Mouse (Mus musculus) NIH3T3 (cell line): ENCODE data around the gene Ippk.

Experiments used
- DNase-seq: peaks from one replicate; pipeline ENCODE4 v3.0.0-alpha.2; 2012; ENCODE audit warnings: low read depth

Gene Ippk

DNA sequence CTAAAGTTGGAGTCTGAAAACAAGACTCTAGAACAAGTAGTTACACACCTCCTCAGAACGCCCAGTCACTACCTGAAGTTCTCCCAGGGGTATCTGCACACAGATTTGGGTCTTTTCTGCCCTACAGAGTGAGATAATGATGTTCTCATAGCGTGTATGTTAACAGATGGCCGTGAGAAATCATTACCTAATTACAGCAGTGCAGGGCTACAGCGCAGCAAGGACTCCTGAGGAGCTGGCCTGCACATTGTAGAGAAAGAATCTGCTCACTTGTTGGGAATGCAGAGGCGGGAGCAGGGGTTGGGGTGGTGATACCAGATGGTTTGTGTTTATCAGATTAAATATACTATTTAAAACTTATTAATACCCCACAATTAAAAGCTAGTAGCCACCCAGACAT lies 59.5 kb downstream of the Ippk start:
- peak; percentile 41 for DNase-seq

- DNase-seq = peak; percentile 57
Measured at GRCm38 (mm10) chr13:49485388-49485787, 64.3 kb downstream of the Ippk start.

DNA sequence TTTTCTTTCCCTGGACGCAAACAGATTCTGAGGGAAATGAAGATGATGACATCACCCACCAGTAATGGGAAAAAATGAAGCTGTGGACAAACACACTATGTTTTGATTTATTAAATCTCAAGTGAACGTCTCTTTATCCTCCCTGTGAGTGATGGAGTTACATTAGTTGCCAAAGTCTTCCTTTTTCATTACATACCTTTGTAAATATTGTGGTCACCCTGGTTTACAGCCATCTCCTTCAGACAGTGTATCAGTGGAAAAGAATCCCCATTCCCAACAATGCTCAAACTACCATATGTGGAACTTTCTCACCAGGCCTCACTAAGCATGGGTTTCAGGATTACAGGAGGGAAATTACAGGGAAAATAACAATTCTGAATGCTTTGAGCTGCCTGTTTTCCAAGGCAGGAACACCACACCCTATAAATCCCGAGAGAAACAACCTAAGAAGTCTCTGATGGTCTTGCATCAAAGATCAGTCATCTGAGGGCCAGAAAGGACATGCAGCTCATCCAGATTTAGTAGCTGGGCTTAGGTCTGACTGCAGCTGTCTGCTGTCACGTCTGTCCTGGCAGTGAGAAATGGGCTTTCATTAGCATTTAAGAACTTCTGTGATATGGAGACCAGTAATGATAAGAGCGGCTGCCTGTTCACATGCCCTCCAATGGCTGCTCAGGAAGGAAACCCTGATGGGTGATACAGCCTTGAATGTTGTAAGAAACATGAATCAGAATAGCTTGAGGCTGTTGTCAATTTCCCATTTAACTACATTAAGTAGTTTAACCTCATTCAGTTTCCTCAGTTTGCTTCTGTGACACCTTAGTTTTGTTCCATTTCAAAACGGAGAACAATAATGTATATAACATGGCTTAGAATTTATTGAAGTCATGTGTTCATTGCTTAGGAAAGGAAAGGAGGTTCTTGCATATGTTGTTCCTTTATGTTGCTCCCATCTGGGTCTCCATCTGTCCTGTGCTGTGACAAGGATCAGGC lies 71.6 kb downstream of the Ippk start, which contains the start of gene Tes3-ps:
TSS of gene Tes3-ps (plus strand) at position 943 of the 993 bp plus-strand sequence.
- peak; percentile 76 for DNase-seq

DNA sequence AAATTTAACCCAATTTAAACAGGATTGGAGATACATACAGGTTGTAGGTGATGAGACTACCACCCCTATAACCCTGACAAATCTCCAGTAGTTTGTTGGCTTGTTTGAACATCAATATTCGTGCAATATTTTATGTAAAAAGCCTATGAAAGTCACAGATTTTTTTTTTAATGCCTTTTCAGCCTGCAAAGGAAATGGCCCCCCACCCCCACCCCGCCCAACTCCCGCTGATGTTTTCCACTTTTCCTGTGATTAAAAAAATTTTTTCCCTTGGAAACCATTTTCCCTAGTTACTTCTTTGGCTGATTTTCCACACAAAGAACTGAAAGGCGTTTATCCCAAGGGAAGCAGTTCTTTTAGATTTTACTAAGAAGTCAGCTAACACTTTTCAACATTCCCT lies 83.5 kb downstream of the Ippk start, which contains the start of gene Ecm2:
TSS of gene Ecm2 (plus strand) at position 301 of the 400 bp plus-strand sequence.
- DNase-seq = peak; percentile 27

DNA sequence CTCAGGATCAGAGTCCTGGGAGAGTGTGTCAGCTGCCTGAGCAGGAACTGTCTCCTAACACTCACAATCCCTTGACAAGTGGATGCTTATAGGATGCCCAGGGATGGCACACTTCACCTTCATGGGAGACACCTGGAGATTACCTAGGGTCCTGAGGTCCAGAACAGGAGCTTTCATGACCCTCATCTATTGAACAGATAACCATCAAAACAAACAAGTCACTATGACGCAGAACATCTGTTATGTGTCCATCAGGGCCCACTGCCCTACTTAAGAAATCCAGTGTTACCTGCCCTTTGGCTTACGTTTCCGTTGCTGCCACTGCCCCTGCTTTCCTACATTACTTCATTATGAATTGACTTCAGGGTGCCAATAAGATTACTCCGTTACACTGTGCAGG lies 84.7 kb downstream of the Ippk start:
- DNase-seq = no peak

GRCm38 (mm10) chr13:49507176-49507575 lies 86.1 kb downstream of the Ippk start:
- DNase-seq = no peak
